Mouse (Mus musculus): Measurements from ENCODE around the gene Olfr328. TPM values are rescaled to one million over a fixed set of nuclear protein-coding genes. Genes with fewer than 3 reads are reported as not detected.
A peak's percentile ranks its signal among the peaks of the same experiment; 100 is the strongest.
"Not testable (repeated sequence)": the region's sequence is repeated elsewhere in the genome, so short reads cannot be mapped to it uniquely, and the experiment has no call there.

The Olfr328 gene
- 0.15 TPM in 1 of 2 replicates, not detected in the other for total RNA-seq (2021)
- long read RNA-seq, experiment 1, result 0 reads
- long read RNA-seq, experiment 2, result 0 reads

DNA sequence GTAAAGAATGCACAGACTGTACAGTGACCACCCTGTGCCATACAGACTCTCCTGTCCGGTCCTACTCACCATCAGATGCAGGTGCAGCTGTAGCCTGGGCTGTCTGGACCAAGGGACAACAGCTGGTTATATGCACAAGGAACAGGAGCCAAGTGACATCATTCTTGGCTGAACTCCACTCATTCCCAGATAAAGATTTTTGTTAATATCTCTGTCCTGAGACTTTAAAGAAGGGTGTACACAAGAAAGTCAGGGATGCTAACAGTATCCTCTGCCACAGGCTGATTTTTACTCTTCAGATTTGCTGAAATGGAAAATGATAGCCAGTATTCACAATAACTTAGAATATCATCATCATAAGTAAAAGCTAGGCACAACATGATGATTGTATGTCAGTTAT is at the start of gene Olfr328:
Olfr328 (minus strand) TSS at position 101 of the 400 bp plus-strand sequence.
- DNase-seq, result no peak

DNA sequence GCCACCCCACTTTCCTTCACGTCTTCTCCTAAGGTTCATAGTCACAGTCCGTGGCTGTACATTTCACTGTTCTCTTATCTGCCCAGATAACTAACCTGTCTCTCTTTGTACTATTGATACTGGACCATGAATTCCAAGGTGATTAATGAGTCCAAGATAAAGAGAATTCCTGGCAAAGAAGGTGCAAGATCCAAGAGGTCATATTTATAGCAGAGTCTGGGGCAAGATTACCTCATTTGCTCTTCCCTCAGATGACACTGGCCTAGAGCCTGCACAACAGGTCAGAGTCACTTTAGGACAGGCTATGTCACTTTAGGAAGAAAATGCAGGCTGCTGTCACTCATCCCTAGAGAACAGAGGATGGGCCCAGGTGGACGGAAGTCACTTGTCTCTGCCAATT is 49.8 kb upstream of the Olfr328 start:
- no peak for DNase-seq

DNA sequence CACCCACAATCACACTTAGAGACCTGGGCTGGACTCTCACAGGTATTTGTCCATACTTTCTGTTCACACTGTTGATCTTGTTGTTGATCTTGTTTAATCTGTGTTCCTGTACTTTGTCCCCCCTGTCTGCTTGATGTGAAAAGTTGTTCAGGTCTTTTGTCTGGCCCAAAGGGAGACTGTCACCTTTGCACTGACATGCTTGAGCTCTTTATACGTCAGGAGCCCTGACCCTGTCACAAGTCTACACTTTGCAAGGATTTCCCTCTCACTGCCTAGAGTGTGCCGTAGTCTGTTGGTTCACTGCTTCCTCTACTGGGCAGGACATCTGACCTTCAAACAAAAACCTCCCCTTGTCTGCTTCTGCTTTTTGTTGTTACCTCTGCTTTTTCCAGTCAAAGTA is 49.3 kb upstream of the Olfr328 start:
- no peak for DNase-seq

DNA sequence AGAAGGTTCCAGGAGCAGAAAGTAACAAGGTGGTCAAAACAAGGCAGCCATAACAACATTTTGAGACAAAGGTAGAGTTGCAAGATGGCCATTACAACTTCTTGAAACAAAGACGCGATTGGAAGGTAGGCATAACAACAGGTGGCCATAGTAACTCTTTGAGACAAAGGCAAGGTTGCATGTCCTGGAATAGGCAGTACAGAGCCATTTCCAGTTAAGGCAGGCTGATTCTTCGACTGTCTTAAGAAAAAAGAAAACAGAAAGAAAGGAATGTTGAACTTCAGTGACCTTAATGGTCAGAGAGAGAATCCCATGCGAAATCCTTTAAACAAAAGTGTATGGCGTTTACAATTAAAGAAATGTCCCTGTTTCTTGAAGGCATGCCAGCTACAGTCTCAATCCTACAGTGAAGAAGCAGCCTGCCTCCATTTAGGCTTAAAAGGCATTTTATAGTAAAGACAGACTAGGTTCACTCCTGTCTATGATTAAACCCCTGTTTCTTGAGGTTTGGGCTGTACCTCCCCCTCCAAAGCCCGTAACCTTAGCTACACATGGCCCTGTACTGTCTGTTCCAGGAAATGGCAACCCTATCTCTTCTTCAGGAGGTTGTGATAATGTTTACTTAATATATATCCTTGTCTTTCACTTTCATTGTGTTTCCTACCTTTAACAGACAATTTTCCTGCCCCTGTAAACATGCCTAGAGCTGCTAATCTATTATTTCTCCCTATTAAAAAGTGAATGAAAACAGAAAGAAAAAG is 47.5 kb upstream of the Olfr328 start:
- no peak for DNase-seq

DNA sequence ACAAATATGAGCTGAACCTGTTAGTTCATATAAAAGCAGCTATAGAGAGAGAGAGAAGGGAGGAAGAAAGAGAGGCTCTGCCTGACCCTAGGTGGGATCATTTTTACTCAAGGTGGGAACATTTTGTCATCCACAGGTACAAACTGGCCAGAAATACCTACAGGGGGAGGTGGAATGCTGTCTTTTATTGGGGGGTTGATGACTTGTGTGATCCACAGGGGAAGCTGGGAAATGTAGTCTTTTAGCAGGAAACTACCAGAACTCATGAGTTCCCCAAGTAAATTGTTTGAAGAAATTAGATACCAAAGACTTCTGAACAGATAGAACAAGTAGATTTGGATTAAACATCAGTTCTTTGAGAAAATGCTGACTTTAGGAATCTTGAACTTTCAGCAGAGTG is 46.6 kb upstream of the Olfr328 start:
- no peak for DNase-seq

DNA sequence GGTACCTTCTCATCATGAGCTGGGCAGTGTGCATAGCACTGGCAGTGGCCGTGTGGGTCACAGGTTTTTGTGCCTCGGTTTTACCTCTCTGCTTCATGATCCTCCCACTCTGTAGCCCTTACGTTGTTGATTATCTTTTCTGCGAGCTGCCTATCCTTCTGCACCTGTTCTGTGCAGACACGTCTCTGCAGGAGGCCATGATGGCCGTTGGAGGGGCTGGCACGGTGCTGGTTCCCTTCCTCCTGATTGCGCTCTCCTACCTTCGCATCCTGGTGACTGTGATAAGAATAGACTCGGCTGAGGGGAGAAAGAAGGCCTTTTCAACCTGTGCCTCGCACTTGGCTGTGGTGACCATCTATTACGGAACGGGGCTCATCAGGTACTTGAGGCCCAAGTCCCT is 42.4 kb upstream of the Olfr328 start:
- DNase-seq, result no peak

DNA sequence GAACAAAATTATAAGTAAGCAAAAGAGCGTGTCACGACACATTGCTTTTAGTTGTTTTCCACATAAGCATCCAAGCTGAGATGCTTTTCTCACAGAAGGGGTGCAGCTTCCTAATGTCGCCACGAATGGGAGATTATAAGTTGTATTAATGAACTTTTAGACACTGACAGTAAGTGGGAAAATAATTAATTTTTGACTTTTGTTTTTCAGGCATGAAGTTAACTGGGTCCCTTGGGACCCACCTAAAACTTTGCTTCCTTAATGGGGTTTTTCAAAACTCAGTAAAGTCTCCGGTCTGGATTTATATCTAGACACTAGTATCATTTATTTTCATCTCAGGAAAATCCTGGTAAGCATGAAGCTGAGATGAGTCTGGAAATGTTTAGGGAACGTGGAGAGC is 39.4 kb upstream of the Olfr328 start, which contains the start of gene Olfr324:
Olfr324 (plus strand) TSS at position 301 of the 400 bp plus-strand sequence.
- no peak for DNase-seq

DNA sequence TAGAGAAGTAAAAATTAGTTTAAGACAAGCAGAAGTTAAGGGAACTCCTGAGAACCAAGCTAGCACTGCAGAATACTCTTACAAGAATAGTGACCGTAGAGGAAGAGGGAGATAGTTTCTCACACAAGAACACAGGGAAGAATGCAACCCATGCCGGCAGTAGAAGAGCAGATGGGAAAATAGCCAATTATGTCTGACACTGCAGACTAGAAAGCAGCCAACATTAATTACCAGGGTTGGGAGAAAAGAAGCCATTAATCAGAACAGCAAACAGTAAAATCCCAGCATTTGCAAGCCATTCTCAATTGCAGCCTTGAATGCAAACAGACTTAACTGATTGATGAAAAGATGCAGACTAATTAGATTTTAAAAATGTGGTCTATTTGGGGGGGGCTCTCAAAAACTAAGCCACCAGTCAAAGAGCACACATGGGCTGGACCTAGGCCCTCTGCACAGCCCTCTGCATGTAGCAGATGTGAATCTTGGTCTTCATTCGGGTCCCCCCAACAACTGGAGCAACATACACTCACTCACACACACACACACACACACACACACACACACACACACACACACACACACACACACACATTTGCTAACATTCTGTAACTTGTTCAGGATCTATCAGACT is 33.3 kb upstream of the Olfr328 start:
- no peak for DNase-seq

DNA sequence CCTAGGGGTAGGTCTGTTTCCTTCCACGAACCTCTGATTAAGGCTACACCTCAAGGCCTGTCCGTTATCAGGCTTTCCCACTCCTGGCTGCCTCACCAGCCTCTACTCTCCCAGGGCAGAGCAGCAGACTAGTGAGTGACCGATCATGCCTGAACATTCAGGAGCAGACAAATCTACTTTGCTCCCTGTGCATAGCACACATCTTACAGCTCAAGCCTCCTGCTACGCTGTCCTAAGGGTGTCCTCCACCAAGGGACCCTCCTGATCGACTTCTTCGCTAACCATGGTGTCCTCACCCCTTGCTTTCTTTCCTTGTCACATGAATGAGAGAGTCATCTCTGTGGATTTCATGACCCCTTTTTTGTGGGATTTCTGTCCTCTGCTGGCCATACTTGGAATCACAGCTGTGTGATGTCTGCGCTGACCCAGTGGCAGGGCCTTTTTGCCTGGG is 32.5 kb upstream of the Olfr328 start:
- DNase-seq, result peak; percentile 61

DNA sequence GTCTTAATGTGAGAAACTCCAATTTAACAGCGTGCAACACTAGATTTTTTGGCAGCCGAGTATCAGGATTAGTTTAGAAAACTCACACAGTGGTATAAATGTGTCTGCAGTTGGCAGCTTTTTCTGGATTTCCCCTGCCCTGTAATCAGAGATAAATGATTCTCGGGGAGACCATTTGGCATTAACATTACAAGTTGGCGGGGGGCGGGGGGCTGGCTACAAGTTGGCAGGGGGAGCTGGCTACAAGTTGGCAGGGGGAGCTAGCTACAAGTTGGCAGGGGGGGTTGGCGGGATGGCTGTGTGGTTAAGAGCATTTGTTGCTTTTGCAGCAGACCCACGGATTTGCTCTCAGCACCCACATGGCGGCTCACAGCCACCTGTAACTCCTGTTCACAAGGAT is 23.2 kb upstream of the Olfr328 start:
- DNase-seq, result no peak

DNA sequence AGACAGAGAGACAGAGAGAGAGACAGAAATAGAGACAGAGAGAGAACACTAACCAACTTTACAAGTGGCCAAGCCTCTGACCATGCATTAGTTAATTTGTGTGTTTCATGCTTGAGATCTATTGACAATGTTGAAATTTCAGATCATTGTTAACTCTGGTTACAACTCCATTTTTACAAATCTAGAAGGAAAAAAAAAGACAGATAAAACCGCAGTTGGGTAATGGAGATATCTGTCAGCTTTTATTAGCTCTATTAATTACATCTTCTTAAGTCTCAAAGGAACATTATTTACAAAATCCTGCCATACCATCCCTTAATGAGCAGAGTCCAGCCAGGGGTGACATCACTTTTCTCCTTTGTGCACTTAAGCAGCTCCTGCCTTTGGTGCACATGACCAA is 22.0 kb upstream of the Olfr328 start, which contains the start of gene Olfr325:
Olfr325 (plus strand) TSS at position 301 of the 400 bp plus-strand sequence.
- no peak for DNase-seq

DNA sequence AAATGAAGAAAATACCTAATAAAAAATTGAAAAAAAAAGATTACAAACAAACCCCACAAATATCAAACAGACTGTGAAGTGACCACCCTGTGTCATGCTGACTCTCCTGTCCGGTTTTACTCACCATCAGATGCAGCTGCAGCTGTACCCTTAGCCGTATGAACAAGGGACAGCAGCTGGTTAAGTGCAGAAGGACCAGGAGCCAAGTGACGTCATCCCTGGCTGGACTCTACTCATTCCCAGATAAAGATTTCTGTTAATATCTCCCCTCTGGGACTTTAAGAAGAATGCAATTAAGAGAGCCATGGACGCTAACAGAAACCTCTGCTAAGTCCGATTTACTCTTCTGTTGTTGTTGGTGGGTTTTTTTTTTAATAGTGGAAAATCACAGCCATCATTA is 15.0 kb upstream of the Olfr328 start, which contains the start of gene Olfr224:
Olfr224 (minus strand) TSS at position 149 of the 400 bp plus-strand sequence.
- DNase-seq, result no peak

DNA sequence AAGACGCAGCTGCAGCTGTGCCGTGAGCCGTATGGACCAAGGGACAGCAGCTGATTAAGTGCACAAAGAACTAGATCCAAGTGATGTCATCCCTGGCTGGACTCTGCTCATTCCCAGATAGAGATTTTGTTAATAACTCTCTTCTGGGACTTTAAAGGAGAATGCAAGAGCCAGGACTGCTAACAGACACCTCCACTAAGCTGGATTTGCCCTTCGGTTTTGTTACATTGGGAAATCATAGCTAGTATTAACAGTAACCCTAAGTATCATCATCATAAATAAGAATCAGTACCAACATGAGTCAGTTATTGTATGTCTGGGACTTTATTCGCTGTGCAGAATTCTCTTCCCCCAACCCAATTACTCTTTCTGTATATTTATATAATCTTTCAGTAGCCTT is 9.1 kb downstream of the Olfr328 start, which contains the start of gene Olfr329-ps:
Olfr329-ps (minus strand) TSS at position 101 of the 400 bp plus-strand sequence.
- no peak for DNase-seq

DNA sequence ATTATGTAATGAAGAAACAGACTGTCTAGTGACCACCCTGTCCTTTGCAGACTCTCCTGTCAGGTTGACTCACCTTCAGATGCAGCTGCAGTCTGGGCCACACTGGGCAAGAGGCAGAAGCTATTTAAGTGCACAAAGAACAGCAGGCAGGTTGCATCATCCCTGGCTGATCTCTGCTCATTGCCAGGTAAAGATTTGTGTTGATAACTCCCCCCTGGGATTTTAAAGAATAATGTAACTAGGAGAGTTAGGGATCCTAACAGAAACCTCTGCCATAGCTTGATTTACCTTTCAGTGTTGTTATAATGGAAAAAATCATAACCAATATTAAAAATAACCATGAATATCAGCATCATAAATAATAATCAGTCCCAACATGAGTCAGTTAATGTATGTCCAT is 20.7 kb downstream of the Olfr328 start, which contains the start of gene Olfr330:
Olfr330 (minus strand) TSS at position 101 of the 400 bp plus-strand sequence.
- not testable (repeated sequence) for DNase-seq

DNA sequence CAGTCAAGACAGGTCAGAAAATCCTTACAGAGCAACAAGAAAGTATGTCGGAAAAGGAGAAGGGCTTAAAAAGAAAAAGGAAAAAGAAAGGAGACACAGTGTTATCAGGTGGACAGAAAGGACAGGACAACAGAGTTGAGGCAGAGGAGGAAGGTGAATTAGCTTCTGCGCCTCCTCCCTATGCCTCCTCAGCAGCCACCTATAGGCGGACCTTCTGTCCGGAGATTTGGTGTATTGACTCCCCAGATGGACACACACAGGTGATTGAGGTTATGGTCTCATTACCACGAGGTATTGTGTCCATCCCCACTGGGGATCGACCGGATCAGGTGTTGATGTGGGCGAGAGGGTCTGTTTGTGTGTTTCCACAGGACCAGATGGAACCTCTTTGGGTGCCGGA is 35.7 kb downstream of the Olfr328 start:
- peak; percentile 19 for DNase-seq

DNA sequence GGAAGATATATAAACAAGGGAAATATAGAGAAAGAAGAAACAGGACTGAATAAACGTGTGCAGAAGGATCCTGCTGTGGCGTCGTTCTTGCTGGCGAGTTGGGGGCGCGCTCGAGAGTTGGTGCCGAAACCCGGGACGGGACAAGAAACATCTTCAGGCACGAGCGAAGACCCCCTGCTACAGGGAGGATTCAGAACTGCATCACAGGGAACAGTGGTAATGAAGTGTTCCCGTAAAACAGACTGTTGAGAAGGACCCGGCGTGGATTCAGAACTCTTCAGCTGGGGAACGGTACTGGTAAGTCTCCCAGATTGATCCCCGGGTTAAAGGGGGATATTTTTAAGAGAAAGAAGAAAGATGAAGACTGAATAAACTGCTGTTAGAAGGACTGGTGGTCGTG is 36.5 kb downstream of the Olfr328 start:
- peak; percentile 69 for DNase-seq

DNA sequence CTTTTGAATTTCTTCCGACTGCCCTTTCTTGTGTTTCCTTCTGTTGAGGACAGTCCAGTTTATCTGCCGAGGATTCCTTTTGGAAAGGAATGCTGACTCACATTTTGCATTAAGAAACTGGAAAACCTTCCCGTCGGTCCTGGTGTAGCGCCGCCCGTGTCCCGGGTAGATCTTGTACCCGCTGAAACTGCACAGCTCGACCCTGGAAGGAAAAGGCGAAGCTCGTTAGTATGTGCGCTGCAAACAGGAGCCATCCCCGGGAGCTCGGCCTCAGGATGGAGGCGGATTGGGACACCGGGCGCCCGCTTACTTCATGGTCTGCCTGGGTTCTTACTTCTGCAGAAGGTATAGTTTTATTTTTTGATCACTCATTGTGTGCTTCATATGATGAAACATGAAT is 46.4 kb downstream of the Olfr328 start:
- not testable (repeated sequence) for DNase-seq

DNA sequence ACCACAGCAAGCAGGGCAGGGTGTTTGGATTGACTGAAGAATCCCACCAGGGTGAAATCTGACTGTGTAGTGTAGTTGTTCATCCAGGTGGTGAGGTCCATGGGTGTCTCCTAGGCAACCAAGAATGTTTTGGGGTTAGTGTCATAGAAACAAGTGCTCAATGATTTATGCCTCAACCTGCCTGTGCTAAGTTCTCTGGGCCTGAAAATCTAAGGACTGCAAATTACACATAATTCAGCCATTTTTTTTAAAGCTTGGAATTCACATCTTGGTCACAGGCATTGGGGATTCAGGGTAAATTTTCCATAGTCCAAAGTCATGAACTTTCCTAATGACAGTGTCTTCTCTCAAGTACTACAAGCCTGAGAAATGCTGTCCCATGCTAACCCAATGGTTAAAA is 53.0 kb downstream of the Olfr328 start, which contains the start of gene Olfr331:
Olfr331 (minus strand) TSS at position 101 of the 400 bp plus-strand sequence.
- DNase-seq, result not testable (repeated sequence)

Other genes with a start within 250 kb of the Olfr328 start
- 9.1 and 9.3 TPM in 2 replicates for gene Zfp692, start 248.6 kb downstream of the Olfr328 start, total RNA-seq (2021)
- 56.7 and 59.3 TPM in 2 replicates for gene Zfp672, start 225.3 kb downstream of the Olfr328 start, total RNA-seq (2021)
- 38.5 and 47.5 TPM in 2 replicates for gene Sh3bp5l, start 224.9 kb downstream of the Olfr328 start, total RNA-seq (2021)
- gene Lypd8, start 176.6 kb downstream of the Olfr328 start, total RNA-seq (2021), result not detected in 2 replicates
- not detected in 2 replicates for gene 1810065E05Rik, start 134.5 kb downstream of the Olfr328 start, total RNA-seq (2021)
- not detected in 2 replicates for gene Gm12253, start 123.1 kb downstream of the Olfr328 start, total RNA-seq (2021)
- not detected in 2 replicates for gene Lypd9, start 102.7 kb downstream of the Olfr328 start, total RNA-seq (2021)
- gene Olfr30, start 93.4 kb downstream of the Olfr328 start, total RNA-seq (2021), result not detected in 2 replicates
- not detected in 2 replicates for gene Olfr332, start 63.1 kb downstream of the Olfr328 start, total RNA-seq (2021)
- not detected in 2 replicates for gene Olfr331, start 53.1 kb downstream of the Olfr328 start, total RNA-seq (2021)
- not detected in 2 replicates for gene Olfr330, start 20.8 kb downstream of the Olfr328 start, total RNA-seq (2021)
- gene Olfr329-ps, start 9.2 kb downstream of the Olfr328 start, total RNA-seq (2021), result not detected in 2 replicates
- not detected in 2 replicates for gene Olfr224, start 14.9 kb upstream of the Olfr328 start, total RNA-seq (2021)
- not detected in 2 replicates for gene Olfr325, start 22.1 kb upstream of the Olfr328 start, total RNA-seq (2021)
- gene Olfr324, start 39.5 kb upstream of the Olfr328 start, total RNA-seq (2021), result not detected in 2 replicates
- not detected in 2 replicates for gene 2210407C18Rik, start 60.4 kb upstream of the Olfr328 start, total RNA-seq (2021)
- gene Olfr323, start 74.9 kb upstream of the Olfr328 start, total RNA-seq (2021), result not detected in 2 replicates
- gene Trim58, start 84.8 kb upstream of the Olfr328 start, total RNA-seq (2021), result 0.49 and 1.3 TPM in 2 replicates
- not detected in 2 replicates for gene Olfr322, start 103.1 kb upstream of the Olfr328 start, total RNA-seq (2021)
- not detected in 2 replicates for gene Olfr320, start 125.5 kb upstream of the Olfr328 start, total RNA-seq (2021)
- not detected in 2 replicates for gene Olfr319, start 143.5 kb upstream of the Olfr328 start, total RNA-seq (2021)
- not detected in 2 replicates for gene Olfr318, start 168.4 kb upstream of the Olfr328 start, total RNA-seq (2021)
- gene Olfr317, start 183.6 kb upstream of the Olfr328 start, total RNA-seq (2021), result not detected in 2 replicates
- gene Olfr316, start 197.1 kb upstream of the Olfr328 start, total RNA-seq (2021), result not detected in 2 replicates
- not detected in 2 replicates for gene Olfr315, start 217.6 kb upstream of the Olfr328 start, total RNA-seq (2021)
- gene Olfr314, start 227.3 kb upstream of the Olfr328 start, total RNA-seq (2021), result not detected in 2 replicates
- gene Fam183b, start 246.3 kb upstream of the Olfr328 start, total RNA-seq (2021), result 4.2 and 4.9 TPM in 2 replicates

All from adrenal gland, postnatal 14 days (tissue).